Mouse (Mus musculus) adrenal gland, postnatal 10 days (tissue): ENCODE measurements around the gene Rfc2. TPM values are rescaled to one million over a fixed set of nuclear protein-coding genes. Genes with fewer than 3 reads are reported as not detected.

Source experiments
- DNase-seq: peaks from one replicate; pipeline ENCODE4 v3.0.0; 2021; ENCODE audit warnings: mixed read lengths
- long read RNA-seq, 2 experiments: library from polyadenylated mRNA; stranded (forward); transcript quantifications; one replicate each; pipeline ENCODE4 v2.0.0; 2021
- total RNA-seq, 2 experiments: library from RNA; stranded (reverse); gene quantifications; 2 replicates each; pipeline ENCODE4 v1.2.3; 2021

Rfc2 gene
- 10 to 100 TPM; 51.1 to 56.7 TPM for total RNA-seq
- long read RNA-seq, experiment 1, full-length matches to known transcripts = 83 of 93 reads
- long read RNA-seq, experiment 1, partial matches to known transcripts = 0 of 93 reads
- long read RNA-seq, experiment 1, other reads (novel, unspliced or antisense) = 10 of 93 reads
- long read RNA-seq, experiment 2, full-length matches to known transcripts = 55 of 60 reads
- long read RNA-seq, experiment 2, partial matches to known transcripts = 1 of 60 reads
- long read RNA-seq, experiment 2, other reads (novel, unspliced or antisense) = 4 of 60 reads

GRCm38 (mm10) chr5:134581146-134581545 lies at the start of gene Rfc2:
Rfc2 (plus strand) TSS chr5:134581366.
- DNase-seq = no peak

- peak; percentile 46 for DNase-seq
Observed at GRCm38 (mm10) chr5:134531585-134531984, 49.6 kb upstream of the Rfc2 start.

DNA sequence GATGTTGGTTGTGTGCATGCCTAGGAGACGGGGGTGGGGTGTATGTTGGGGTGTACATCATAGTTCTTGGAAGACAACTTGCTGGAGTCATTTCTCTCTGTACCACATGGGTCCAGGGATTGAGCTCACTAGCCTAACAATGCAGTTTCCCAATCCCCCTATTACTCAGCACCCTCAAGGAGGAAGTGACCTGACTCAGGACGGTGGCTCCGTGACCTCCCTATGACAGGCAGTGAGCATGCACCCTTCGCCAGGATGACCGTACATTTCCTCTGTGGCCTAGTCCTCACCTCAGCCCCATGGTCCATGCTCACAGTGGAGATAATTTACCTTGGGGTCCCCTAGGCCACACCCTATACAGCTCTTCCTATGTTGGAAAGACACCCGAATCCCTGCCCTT lies 48.7 kb upstream of the Rfc2 start:
- no peak for DNase-seq

- no peak for DNase-seq
Observed at GRCm38 (mm10) chr5:134536036-134536435, 45.1 kb upstream of the Rfc2 start.

DNA sequence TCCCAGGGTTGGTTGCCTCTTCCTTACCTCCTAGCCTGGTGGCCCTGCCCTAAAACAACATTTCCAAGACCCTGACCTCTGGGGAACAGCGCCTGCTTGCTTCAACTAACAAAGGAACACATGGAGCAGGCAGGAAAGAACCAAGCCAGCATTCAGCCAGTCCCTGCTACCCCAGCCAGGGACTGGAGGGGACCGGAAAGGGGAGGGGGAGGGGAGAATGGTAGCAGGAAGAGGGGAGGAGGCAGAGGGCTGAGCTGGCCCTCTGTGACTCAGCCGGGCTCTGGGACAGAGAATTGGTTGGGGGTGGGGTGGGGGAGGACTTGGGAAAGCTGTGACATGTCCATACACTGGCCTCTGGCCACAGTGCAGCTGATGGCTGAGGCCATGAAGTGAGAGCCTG lies 41.3 kb upstream of the Rfc2 start:
- DNase-seq = peak; percentile 83

DNA sequence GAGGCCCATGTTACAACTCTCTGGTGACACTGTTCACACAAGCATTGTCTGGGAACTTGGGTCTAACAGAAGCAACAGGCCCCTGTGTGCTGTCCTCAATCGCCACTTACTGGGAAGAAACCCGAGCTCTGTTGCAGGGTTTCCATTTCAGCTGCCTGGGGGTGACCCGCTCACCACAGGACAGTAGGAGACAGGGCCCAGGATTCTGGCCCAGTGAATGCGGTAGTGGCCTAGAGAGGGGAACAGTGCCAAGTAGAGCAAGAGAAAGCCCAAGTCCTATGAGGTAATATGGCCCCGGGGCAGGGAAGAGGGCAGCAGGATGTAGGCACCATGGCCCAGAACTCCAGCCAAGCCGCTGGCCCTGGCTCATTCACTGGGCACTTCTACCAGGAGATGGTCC lies 40.3 kb upstream of the Rfc2 start:
- peak; percentile 68 for DNase-seq

DNA sequence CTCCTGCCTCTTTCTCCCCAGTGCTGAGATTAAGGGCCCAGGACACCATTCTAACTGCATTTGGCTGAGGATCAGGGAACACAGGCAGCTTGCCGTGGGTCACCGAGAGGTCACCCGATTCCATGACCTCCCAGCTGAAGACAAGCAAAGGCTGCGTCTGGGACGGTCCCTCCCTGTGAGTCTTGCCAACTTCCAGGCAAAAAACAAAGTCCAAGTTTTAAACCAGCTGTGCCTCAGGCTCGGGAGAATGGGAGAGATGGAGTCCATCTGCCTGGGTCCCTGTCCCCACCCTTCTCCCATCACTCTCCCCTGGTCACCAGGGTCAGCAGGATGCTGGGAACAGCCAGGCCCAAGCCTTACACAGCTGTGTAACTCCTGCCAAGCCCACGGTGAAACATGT lies 39.5 kb upstream of the Rfc2 start:
- peak; percentile 70 for DNase-seq

- DNase-seq = peak; percentile 62
Observed at GRCm38 (mm10) chr5:134544516-134545241, 36.5 kb upstream of the Rfc2 start.

- no peak for DNase-seq
Observed at GRCm38 (mm10) chr5:134545242-134545629, 35.9 kb upstream of the Rfc2 start.

- no peak for DNase-seq
Observed at GRCm38 (mm10) chr5:134546790-134547189, 34.4 kb upstream of the Rfc2 start.

DNA sequence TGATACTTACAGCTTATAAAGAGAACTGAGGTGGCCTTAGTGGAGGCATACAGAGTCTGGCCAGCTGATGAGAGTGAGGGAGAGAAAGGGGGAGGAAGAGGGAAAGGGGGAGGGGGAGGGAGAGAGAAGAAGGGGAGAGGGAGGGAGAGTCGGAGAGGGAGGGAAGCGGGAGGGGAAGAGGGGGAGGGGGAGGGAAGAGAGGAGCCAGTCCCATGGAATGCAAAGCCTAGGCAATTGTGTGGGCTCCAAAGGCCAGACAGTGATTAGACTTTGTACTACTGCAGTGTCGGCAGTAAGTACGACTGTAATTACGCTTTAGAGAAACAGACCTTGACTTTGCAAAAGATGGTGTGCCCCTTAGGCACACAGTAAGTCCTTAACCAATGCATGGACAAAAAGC lies 32.9 kb upstream of the Rfc2 start:
- DNase-seq = no peak

GRCm38 (mm10) chr5:134549640-134550168 lies 31.5 kb upstream of the Rfc2 start:
- no peak for DNase-seq

DNA sequence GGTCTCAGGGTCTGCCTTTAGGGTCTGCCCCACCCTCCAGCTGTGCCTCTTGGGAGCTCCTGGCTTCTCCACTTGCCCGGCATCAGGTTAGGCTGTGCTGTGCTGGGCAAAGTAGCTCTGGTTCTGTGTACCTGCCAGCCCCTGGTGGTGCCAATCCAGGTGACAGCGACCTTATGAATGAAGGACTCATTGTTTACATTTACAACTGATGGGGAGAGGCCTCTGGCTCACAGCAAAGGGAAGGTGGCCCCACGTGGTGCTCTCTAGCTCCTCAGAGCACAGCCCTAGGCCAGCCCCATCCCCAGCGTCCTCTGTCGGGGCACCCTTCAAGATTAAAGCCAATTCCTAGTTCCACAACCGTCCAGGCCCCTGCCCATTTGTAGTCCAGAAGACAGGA lies 30.3 kb upstream of the Rfc2 start:
- DNase-seq = no peak

GRCm38 (mm10) chr5:134551233-134552109 lies 29.7 kb upstream of the Rfc2 start:
- peak; percentile 60 for DNase-seq

GRCm38 (mm10) chr5:134552110-134552972 lies 28.8 kb upstream of the Rfc2 start, which contains the start of gene Clip2:
Clip2 (minus strand) TSS chr5:134552434.
- DNase-seq = peak; percentile 100

- peak; percentile 67 for DNase-seq
Observed at GRCm38 (mm10) chr5:134553951-134554546, 27.1 kb upstream of the Rfc2 start.

DNA sequence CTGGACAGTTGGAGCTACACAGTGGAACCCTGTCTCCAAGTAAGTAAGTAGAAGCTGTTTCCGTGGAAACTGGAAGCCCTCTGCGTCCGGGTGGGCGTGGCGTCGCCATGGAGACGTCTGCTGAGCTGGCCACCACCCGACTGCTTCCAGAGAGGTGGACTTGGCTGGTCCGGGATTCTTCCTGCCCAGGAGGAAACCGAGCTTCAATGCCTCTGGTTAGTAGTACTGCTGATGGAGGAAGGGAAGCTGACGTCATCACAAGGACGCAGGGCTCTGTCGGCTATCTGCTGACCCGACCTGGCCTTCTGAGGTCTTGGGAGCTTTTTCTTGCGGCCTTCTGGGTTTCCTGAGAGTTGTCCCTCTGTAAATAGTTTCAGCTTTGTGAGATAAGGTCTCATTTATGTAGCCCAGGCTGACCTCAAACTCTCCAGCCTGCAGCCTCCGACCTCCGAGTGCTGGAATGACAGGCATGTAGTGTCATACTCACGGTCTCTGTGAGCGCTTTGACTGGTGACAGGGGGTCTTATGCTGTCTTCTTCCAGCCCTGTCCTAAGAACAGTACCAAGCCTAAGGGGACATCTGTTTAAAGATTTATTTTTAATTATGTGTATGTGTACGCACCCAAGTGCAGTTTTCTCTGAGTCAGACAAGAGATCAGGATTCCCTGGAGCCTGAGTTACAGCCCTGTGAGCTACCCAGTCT lies 25.6 kb upstream of the Rfc2 start:
- DNase-seq = peak; percentile 84

GRCm38 (mm10) chr5:134560071-134560449 lies 21.1 kb upstream of the Rfc2 start, which contains the start of gene Syna:
Syna (minus strand) TSS chr5:134560171.
- DNase-seq = no peak

GRCm38 (mm10) chr5:134560450-134561171 lies 20.6 kb upstream of the Rfc2 start:
- DNase-seq = no peak

DNA sequence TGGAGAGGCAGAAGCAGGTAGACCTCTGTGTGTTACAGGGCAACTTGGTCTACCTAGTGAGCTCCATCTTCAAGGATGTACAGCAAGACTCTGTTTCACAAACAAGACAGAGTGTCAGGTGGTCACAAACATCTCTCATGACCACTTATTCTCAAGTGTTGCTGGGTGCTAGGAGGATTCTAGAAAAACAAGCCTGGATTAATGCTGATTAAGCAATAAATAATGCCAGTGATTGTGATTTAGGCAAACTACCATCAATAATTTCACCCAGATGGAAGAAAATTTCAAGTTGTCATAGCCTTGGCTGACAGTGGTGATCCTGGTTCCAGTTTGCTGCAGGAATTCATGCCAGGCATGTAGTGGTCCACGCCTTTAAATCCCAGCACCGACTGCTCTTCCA lies 16.9 kb upstream of the Rfc2 start:
- no peak for DNase-seq
